Mouse (Mus musculus) v-Abl transformed pro-B cells (cell line): ENCODE data around the gene Lrfn4.

ENCODE experiments used
- in situ Hi-C, 2 experiments: fragments of 400-800 bp; cut with MboI; formaldehyde crosslinking; loops; one replicate each; pipeline ENCODE4 v1.15.1; 2025; ENCODE audit not compliant: unreplicated experiment in 2 of 2

Lrfn4 gene

DNA sequence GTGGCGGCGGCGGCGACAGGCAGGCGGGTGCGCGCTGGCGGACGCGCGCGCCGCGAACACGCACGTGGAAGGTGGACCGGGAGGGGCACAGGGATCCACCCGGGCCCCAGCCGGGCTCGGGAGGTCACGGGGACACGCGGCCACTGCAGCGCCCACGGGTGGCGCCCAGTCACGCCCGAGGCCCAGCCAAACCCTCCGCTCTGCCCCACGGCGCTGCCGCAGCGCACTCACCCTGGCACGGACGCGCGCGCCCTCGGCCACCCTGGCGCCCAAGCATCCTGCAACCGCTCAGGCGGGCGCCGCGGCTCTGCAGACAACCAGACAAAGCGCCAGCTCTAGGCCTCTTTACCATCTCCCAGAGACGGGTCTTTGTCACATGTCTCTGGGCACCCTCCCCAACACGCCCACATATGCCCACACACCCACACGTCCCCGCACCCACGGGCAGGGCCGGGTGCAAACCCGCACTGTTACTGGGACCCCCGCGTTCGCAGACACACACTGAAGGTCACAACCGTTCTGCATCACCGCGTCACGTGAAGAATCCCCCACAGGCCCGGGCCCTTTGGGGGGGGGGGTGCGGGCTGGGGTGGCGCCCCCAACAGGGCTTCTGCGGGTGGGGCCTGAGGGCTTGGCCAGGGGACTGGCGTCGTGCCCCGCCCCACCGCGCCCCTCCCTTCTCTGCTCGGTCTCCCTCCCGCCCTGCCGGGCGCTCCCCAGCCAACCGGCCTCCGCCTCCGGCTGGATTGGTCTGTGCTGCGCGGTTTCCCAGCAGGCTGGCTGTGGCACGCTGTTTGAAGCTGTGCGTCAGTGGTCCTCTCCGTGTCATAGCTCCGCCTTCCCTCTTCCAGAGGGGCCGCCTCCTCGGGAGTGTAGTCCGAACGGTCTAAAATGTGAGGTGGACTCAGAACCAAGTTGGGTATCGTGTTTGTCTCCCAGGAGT lies at the start of gene Lrfn4:
Gene Lrfn4 (minus strand): TSS at position 517 of the 943 bp plus-strand sequence.
- in situ Hi-C loops, result no loop called here

GRCm38 (mm10) chr19:4658156-4658555 lies 42.7 kb upstream of the Lrfn4 start:
- in situ Hi-C loops, result no loop called here

GRCm38 (mm10) chr19:4646917-4647492 lies 31.5 kb upstream of the Lrfn4 start:
- in situ Hi-C loops, result no loop called here

DNA sequence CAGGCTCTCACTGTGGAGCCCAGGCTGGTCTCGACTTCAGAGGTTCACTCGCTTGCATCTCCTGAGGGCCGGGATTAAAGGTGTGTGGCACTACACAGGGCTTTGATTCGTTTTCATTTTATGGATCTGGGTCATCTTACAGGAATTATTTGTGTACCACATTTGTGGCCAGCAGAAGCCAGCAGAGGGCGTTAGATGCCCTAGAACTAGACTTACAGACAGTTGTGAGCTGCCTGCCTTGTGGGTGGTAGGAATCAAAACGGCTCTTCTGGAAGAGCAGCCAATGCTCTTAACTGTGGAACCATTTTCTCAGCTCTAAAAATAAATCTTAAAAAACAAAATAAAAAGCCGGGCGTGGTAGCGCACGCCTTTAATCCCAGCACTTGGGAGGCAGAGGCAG lies 28.8 kb upstream of the Lrfn4 start:
- in situ Hi-C loops, result no loop called here

- in situ Hi-C loops, result loop anchor here in 1 of 2 experiments (10.0 kb wide), 1 partner anchor 209 kb away; no protein-coding TSS in a partner anchor
Observed at GRCm38 (mm10) chr19:4635986-4636385, 20.5 kb upstream of the Lrfn4 start.

GRCm38 (mm10) chr19:4628819-4629218 lies 13.4 kb upstream of the Lrfn4 start:
- in situ Hi-C loops, result loop anchor here (5.0 to 10.0 kb wide), 3 partner anchors 132 to 373 kb away; partner anchors contain the start of gene 2010003K11Rik (in 2 of the 2)

DNA sequence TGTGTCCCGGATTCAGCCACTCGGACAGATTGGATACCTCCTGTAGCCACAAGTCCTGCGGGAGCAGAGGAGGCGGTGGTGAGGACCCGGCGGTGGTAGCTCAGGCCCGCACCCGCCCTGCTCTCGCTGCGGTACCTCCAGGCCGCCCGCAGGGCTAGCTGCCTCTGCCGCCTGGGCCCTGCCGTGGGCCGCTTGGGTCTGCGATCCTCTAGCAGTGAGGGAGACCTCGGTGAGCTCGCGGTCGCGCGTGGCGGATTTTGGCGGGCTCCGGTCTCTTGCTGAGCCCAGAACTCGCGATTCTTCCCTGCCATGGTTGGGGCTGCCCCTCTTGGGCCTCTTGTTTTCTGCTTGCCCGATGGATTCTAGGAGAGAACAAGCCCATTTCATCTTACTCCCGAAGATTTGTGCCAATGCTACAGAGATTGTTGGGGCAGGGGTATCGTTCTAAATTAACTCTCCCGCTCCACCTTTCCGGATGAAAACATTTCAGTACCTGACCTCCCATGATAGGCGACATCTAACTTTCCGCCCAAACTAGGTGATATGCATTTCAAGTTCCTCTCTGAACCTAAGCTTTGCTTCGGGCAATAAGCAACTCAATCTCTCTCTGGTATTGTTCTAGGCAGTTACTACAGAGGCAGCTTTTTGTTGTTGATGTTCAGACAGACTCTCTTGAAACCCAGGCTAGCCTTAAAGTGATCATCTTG lies 10.5 kb upstream of the Lrfn4 start:
- in situ Hi-C loops, result loop anchor here (5.0 to 10.0 kb wide), 3 partner anchors 129 to 376 kb away; partner anchors contain the start of gene 2010003K11Rik (in 2 of the 2)

DNA sequence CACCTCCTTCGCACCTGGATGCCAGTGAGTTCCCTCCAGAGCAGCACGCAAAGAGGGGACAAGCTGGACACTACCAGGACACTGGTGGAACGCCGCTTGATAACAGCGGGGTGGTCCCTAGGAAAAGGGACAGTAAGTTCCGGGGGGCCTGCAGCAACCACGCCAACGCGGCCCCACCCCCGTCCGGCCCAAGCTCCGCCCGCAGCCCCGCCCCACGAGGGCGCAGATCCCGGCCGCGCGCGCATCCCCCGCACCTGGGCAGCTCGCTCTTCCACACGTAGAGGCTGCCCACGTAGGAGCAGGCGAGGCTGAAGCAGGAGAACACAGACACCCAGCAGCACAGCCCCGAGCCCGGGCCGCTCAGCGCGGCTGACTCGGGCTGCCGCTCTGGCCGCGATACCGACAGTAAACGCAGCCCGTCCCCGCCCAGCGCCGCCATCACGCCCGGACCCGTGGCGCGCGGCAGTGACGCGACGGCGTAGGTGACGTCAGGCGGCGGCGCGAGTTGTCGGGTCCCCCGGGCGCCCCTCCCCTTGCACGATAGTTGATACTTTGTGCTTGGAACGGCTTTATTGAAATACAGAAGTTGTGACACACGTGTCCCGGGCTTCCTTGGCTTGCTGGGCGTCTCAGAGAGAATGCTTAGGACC lies 9.8 kb upstream of the Lrfn4 start, which contains the start of gene Rce1:
Gene Rce1 (minus strand): TSS at position 463 of the 650 bp plus-strand sequence.
- in situ Hi-C loops, result loop anchor here (5.0 to 10.0 kb wide), 3 partner anchors 128 to 377 kb away; partner anchors contain the start of gene 2010003K11Rik (in 2 of the 2)

DNA sequence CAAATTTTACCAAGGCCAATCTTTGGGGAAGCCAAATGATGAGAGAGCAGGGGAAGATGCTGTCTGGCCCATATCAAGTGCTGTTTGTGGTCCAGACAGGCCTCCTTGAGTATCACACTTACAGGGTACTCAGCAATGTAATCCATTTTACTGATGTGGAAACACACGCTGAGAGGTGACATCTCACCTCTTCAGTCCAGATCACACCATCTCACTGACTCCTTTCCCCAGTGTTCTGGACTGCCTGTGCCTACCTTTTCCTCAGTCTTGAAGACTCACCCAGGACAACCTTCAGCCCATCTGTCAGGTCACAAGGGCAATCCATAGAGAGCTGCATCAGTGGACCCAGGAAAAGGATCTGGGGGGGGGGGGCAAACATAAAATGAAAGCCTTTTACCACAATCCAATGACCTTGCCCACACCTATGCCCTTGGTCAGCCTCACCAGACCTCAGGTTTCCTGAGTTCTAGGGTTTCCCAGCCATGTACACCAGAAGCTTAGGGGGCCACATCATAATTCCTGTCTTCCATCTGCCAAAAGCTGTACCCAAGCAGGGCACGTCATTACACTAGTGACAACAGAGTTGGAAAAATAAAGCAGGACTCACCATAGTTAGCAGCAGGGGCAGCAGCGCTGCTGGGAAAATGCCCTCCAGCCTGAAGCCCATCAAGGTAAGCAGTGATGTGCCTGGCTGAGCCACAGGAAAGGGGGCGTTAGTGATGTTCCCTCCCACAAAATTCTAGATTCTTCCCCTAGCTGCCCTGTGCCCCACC lies 9.1 kb upstream of the Lrfn4 start:
- in situ Hi-C loops, result loop anchor here (5.0 to 10.0 kb wide), 3 partner anchors 127 to 378 kb away; partner anchors contain the start of gene 2010003K11Rik (in 2 of the 2)

- in situ Hi-C loops, result loop anchor here in 1 of 2 experiments (10.0 kb wide), 1 partner anchor 129 kb away; the partner anchor contains the start of gene 2010003K11Rik
Observed at GRCm38 (mm10) chr19:4624006-4624405, 8.5 kb upstream of the Lrfn4 start.

- in situ Hi-C loops, result loop anchor here in 1 of 2 experiments (10.0 kb wide), 1 partner anchor 129 kb away; the partner anchor contains the start of gene 2010003K11Rik
Observed at GRCm38 (mm10) chr19:4623419-4623818, 8.0 kb upstream of the Lrfn4 start.

DNA sequence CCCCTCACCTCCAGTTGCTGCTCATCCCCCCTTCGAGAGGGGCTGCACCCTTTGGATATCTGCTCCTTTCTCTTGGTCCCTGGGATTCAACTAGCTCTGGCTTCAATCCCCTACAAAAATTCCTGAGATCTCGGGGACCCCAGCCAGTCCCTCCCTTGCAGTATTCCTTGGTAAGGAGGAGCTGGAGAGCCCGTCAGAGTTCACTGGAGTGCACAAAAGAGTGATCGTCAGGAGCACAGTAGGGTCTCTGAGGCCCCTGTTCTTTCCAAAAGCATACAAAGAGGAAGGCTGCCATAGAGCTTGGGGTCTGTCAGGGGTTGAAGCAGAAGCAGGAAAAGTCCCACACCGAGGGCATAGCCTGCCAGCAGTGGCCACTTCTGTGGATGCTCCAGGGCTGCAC lies 7.3 kb upstream of the Lrfn4 start:
- in situ Hi-C loops, result loop anchor here in 1 of 2 experiments (10.0 kb wide), 1 partner anchor 128 kb away; the partner anchor contains the start of gene 2010003K11Rik

DNA sequence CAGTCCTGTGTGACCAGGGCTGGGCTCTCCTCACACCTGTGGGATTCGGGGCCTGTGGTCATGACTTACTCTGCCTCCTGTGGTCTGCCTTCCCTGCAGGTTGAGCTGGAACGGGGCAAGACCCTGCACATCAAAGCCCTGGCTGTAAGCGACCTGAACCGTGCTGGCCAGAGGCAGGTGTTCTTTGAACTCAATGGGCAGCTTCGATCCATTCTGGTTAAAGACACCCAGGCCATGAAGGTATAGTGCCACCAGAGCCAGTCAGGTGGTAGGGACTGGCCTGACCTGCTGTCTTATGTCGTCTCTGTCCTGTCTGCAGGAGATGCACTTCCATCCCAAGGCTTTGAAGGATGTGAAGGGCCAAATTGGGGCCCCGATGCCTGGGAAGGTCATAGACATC lies 5.3 kb upstream of the Lrfn4 start:
- in situ Hi-C loops, result loop anchor here in 1 of 2 experiments (10.0 kb wide), 1 partner anchor 126 kb away; the partner anchor contains the start of gene 2010003K11Rik

DNA sequence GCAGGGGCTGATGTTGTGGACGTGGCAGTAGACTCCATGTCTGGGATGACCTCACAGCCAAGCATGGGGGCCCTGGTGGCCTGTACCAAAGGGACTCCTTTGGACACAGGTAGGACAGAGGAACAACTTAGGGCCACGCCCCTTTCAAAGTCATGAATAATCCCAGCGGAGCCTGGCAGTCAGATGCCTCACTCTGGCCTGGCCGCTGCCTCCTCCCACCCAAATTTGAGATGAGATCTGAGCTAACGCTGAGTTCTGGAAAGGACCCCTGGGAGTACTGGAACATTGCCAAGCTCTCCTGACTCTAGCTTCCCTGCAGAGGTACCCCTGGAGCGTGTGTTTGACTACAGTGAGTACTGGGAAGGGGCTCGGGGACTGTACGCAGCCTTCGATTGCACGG lies 4.0 kb upstream of the Lrfn4 start:
- in situ Hi-C loops, result no loop called here

DNA sequence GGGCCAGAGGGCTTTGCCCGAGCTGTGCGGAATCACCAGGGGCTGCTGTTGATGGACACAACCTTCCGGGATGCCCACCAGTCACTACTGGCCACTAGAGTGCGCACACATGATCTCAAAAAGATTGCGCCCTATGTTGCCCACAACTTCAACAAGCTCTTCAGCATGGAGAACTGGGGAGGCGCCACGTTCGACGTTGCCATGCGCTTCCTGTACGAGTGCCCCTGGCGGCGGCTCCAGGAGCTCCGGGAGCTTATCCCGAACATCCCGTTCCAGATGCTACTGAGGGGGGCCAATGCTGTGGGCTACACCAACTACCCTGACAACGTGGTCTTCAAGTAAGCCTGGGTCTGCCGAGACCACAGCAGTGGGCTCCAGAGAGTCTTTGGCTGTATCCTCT lies 2.7 kb upstream of the Lrfn4 start:
- in situ Hi-C loops, result no loop called here

GRCm38 (mm10) chr19:4616546-4616945 lies 1.1 kb upstream of the Lrfn4 start:
- in situ Hi-C loops, result no loop called here

GRCm38 (mm10) chr19:4614305-4615150 lies 939 bp downstream of the Lrfn4 start:
- in situ Hi-C loops, result no loop called here
